Mouse (Mus musculus) megakaryocyte-erythroid progenitor cell, adult 5-6 weeks (primary cell): ENCODE results near the gene Olfr94. TPM values are rescaled to one million over a fixed set of nuclear protein-coding genes. Genes with fewer than 3 reads are reported as not detected.

Source experiments
- total RNA-seq, 2 experiments: library from RNA; stranded (forward) in 1 of 2; stranded (reverse) in 1 of 2; fragments of 200-1000, 215-1000 nt in 1 of 2; fragments of >200 nt in 1 of 2; fragmentation: Nextera tagmentation in 1 of 2; gene quantifications; 2 replicates each; pipeline ENCODE4 v1.2.3; 2014 to 2017

Olfr94 gene
- total RNA-seq, 2 experiments from 2014 or later: not detected

Other genes starting within 250 kb of the Olfr94 start
- 61.5 and 88.0 TPM in 2 replicates for gene Ppp1r11, start 249.3 kb downstream of the Olfr94 start, total RNA-seq (2014; fragmentation: Nextera tagmentation)
- 53.8 and 72.8 TPM in 2 replicates for gene Ppp1r11, start 249.3 kb downstream of the Olfr94 start, total RNA-seq (2017)
- gene Znrd1, start 242.4 kb downstream of the Olfr94 start, total RNA-seq (2014; fragmentation: Nextera tagmentation): 47.7 and 94.1 TPM in 2 replicates
- gene Znrd1, start 242.4 kb downstream of the Olfr94 start, total RNA-seq (2017): 17.7 and 35.3 TPM in 2 replicates
- 1.4 and 13.1 TPM in 2 replicates for gene Znrd1as, start 242.4 kb downstream of the Olfr94 start, total RNA-seq (2014; fragmentation: Nextera tagmentation)
- 11.4 and 23.7 TPM in 2 replicates for gene Znrd1as, start 242.4 kb downstream of the Olfr94 start, total RNA-seq (2017)
- not detected in 2 replicates for gene 2410137M14Rik, start 219.8 kb downstream of the Olfr94 start, total RNA-seq (2014; fragmentation: Nextera tagmentation)
- gene 2410137M14Rik, start 219.8 kb downstream of the Olfr94 start, total RNA-seq (2017): not detected in 2 replicates
- not detected in 2 replicates for gene H2-M5, start 211.5 kb downstream of the Olfr94 start, total RNA-seq (2014; fragmentation: Nextera tagmentation)
- gene H2-M5, start 211.5 kb downstream of the Olfr94 start, total RNA-seq (2017): not detected in 2 replicates
- 0.87 TPM in 1 of 2 replicates, not detected in the other for gene Zfp57, start 199.8 kb downstream of the Olfr94 start, total RNA-seq (2014; fragmentation: Nextera tagmentation)
- gene Zfp57, start 199.8 kb downstream of the Olfr94 start, total RNA-seq (2017): 0.08 TPM in 1 of 2 replicates, not detected in the other
- gene Mog, start 177.6 kb downstream of the Olfr94 start, total RNA-seq (2014; fragmentation: Nextera tagmentation): not detected in 2 replicates
- not detected in 2 replicates for gene Mog, start 177.6 kb downstream of the Olfr94 start, total RNA-seq (2017)
- 9.1 and 11.1 TPM in 2 replicates for gene Gabbr1, start 155.0 kb downstream of the Olfr94 start, total RNA-seq (2014; fragmentation: Nextera tagmentation)
- gene Gabbr1, start 155.0 kb downstream of the Olfr94 start, total RNA-seq (2017): 0.91 and 0.99 TPM in 2 replicates
- not detected in 2 replicates for gene Olfr90, start 112.5 kb downstream of the Olfr94 start, total RNA-seq (2014; fragmentation: Nextera tagmentation)
- not detected in 2 replicates for gene Olfr90, start 112.5 kb downstream of the Olfr94 start, total RNA-seq (2017)
- not detected in 2 replicates for gene Olfr91, start 102.7 kb downstream of the Olfr94 start, total RNA-seq (2014; fragmentation: Nextera tagmentation)
- gene Olfr91, start 102.7 kb downstream of the Olfr94 start, total RNA-seq (2017): not detected in 2 replicates
- not detected in 2 replicates for gene Olfr92, start 80.9 kb downstream of the Olfr94 start, total RNA-seq (2014; fragmentation: Nextera tagmentation)
- gene Olfr92, start 80.9 kb downstream of the Olfr94 start, total RNA-seq (2017): not detected in 2 replicates
- not detected in 2 replicates for gene Olfr93, start 39.5 kb downstream of the Olfr94 start, total RNA-seq (2014; fragmentation: Nextera tagmentation)
- gene Olfr93, start 39.5 kb downstream of the Olfr94 start, total RNA-seq (2017): not detected in 2 replicates
- gene Ubd, start 7.1 kb downstream of the Olfr94 start, total RNA-seq (2014; fragmentation: Nextera tagmentation): not detected in 2 replicates
- 0.88 TPM in 1 of 2 replicates, not detected in the other for gene Ubd, start 7.1 kb downstream of the Olfr94 start, total RNA-seq (2017)
- gene Olfr95, start 12.1 kb upstream of the Olfr94 start, total RNA-seq (2014; fragmentation: Nextera tagmentation): not detected in 2 replicates
- gene Olfr95, start 12.1 kb upstream of the Olfr94 start, total RNA-seq (2017): not detected in 2 replicates
- gene Olfr96, start 19.2 kb upstream of the Olfr94 start, total RNA-seq (2014; fragmentation: Nextera tagmentation): not detected in 2 replicates
- gene Olfr96, start 19.2 kb upstream of the Olfr94 start, total RNA-seq (2017): not detected in 2 replicates
- not detected in 2 replicates for gene Olfr97, start 36.3 kb upstream of the Olfr94 start, total RNA-seq (2014; fragmentation: Nextera tagmentation)
- not detected in 2 replicates for gene Olfr97, start 36.3 kb upstream of the Olfr94 start, total RNA-seq (2017)
- gene Olfr98, start 62.8 kb upstream of the Olfr94 start, total RNA-seq (2014; fragmentation: Nextera tagmentation): not detected in 2 replicates
- gene Olfr98, start 62.8 kb upstream of the Olfr94 start, total RNA-seq (2017): not detected in 2 replicates
- gene H2-M3, start 69.2 kb upstream of the Olfr94 start, total RNA-seq (2014; fragmentation: Nextera tagmentation): 5.7 and 6.3 TPM in 2 replicates
- gene H2-M3, start 69.2 kb upstream of the Olfr94 start, total RNA-seq (2017): 3.8 and 9.0 TPM in 2 replicates
- gene Olfr99, start 82.5 kb upstream of the Olfr94 start, total RNA-seq (2014; fragmentation: Nextera tagmentation): not detected in 2 replicates
- not detected in 2 replicates for gene Olfr99, start 82.5 kb upstream of the Olfr94 start, total RNA-seq (2017)
- gene Olfr101, start 103.3 kb upstream of the Olfr94 start, total RNA-seq (2014; fragmentation: Nextera tagmentation): not detected in 2 replicates
- gene Olfr101, start 103.3 kb upstream of the Olfr94 start, total RNA-seq (2017): not detected in 2 replicates
- not detected in 2 replicates for gene Olfr102, start 116.1 kb upstream of the Olfr94 start, total RNA-seq (2014; fragmentation: Nextera tagmentation)
- gene Olfr102, start 116.1 kb upstream of the Olfr94 start, total RNA-seq (2017): not detected in 2 replicates
- not detected in 2 replicates for gene Olfr103, start 138.7 kb upstream of the Olfr94 start, total RNA-seq (2014; fragmentation: Nextera tagmentation)
- not detected in 2 replicates for gene Olfr103, start 138.7 kb upstream of the Olfr94 start, total RNA-seq (2017)
- not detected in 2 replicates for gene Olfr104-ps, start 158.6 kb upstream of the Olfr94 start, total RNA-seq (2014; fragmentation: Nextera tagmentation)
- not detected in 2 replicates for gene Olfr104-ps, start 158.6 kb upstream of the Olfr94 start, total RNA-seq (2017)
- gene Olfr105-ps, start 178.0 kb upstream of the Olfr94 start, total RNA-seq (2014; fragmentation: Nextera tagmentation): not detected in 2 replicates
- gene Olfr105-ps, start 178.0 kb upstream of the Olfr94 start, total RNA-seq (2017): not detected in 2 replicates
- gene Olfr106-ps, start 189.4 kb upstream of the Olfr94 start, total RNA-seq (2014; fragmentation: Nextera tagmentation): not detected in 2 replicates
- gene Olfr106-ps, start 189.4 kb upstream of the Olfr94 start, total RNA-seq (2017): not detected in 2 replicates
- gene Olfr107, start 198.2 kb upstream of the Olfr94 start, total RNA-seq (2014; fragmentation: Nextera tagmentation): not detected in 2 replicates
- gene Olfr107, start 198.2 kb upstream of the Olfr94 start, total RNA-seq (2017): not detected in 2 replicates
- not detected in 2 replicates for gene Olfr108, start 244.5 kb upstream of the Olfr94 start, total RNA-seq (2014; fragmentation: Nextera tagmentation)
- not detected in 2 replicates for gene Olfr108, start 244.5 kb upstream of the Olfr94 start, total RNA-seq (2017)